Mouse (Mus musculus) MEL (cell line): ENCODE results near the gene Nudt16l1.

ENCODE experiments used
- CHD1 ChIP-seq: IDR thresholded peaks from 2 replicates; pipeline ENCODE4 v1.6.1; 2012; ENCODE audit warnings: low read depth, mild to moderate bottlenecking, inconsistent platforms, low read length, improper control_type of control experiment
- CTCF ChIP-seq, 3 experiments: IDR thresholded peaks in 2 of 3; conservative IDR thresholded peaks in 1 of 3; 2 replicates each; pipeline ENCODE4 v1.5.1; 2011 to 2012; ENCODE audit warnings: low read length in 3 of 3, low read depth in 2 of 3, mild to moderate bottlenecking in 2 of 3, improper control_type of control experiment in 1 of 3, inconsistent platforms in 1 of 3, mixed read lengths in 1 of 3, moderate library complexity in 1 of 3; ENCODE audit not compliant: control insufficient read depth in 1 of 3, insufficient read depth in 1 of 3, poor library complexity in 1 of 3, severe bottlenecking in 1 of 3
- E2F4 ChIP-seq: IDR thresholded peaks from 2 replicates; pipeline ENCODE4 v1.6.1; 2011; ENCODE audit warnings: low read depth, low read length, improper control_type of control experiment, borderline replicate concordance
- NELFE ChIP-seq: IDR thresholded peaks from 2 replicates; pipeline ENCODE4 v1.6.1; 2011; ENCODE audit warnings: low read depth, low read length, improper control_type of control experiment
- POLR2A ChIP-seq, 2 experiments: IDR thresholded peaks; 2 replicates each; pipeline ENCODE4 v1.6.1; 2011 to 2012; ENCODE audit warnings: low read length in 2 of 2, mild to moderate bottlenecking in 2 of 2, control low read depth in 1 of 2, improper control_type of control experiment in 1 of 2, low read depth in 1 of 2, moderate library complexity in 1 of 2; ENCODE audit not compliant: control insufficient read depth in 1 of 2, insufficient read depth in 1 of 2, poor library complexity in 1 of 2

DNA sequence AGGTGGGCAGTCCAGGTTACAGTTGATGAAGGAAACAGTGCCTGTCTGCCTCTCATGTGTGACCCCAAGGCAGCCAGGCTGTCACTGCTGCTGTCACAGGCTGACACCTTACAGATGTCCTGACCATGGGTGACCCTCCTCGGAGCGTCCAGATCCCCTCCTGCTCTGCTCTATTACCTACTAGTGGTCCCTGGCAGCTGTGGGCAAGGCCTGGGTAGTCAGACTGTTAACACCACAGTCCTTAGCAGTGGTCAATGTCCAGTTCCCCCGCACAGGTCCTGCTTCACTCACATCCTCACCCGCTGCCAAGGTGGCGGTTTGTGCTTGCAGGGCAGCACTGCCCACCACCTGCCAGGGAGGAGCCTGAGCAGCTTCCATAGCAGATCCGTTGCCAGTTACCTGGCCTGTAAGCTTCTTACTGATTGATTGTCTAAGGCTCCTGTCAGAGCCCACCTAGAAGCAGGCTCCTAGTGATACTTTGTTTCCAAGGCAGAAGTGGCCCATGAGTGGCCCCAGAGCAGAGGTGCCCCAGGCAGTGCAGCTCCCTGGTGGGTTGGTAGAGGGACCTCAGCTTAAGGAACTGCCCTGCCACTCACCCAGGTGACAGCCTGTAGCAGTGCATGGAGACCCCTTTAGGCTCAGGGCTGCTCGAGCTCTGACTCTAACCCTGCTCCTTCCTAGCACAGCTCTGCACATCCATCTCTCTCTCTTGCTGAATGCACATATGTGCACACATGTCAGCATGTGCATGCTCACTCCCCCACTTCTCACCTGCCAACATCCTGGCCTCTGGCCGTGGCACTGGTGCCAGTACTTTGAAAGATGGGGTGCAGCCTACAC lies 990 bp upstream of the Nudt16l1 start:
- TF ChIP-seq CTCF (IDR thresholded peaks at IDR 0.05 in 2 of 3, conservative IDR thresholded peaks at IDR 0.05 in 1 of 3; ENCODE audit: control insufficient read depth in 1 of 3, insufficient read depth in 1 of 3, low read depth in 2 of 3, low read length in 3 of 3, poor library complexity in 1 of 3, severe bottlenecking in 1 of 3) (no peak), POLR2A (IDR thresholded peaks at IDR 0.05; ENCODE audit: control insufficient read depth in 1 of 2, insufficient read depth in 1 of 2, low read depth in 1 of 2, low read length in 2 of 2, poor library complexity in 1 of 2) (no peak), E2F4 (no peak), NELFE (no peak), CHD1 (no peak)
